In the genomic region with DNA sequence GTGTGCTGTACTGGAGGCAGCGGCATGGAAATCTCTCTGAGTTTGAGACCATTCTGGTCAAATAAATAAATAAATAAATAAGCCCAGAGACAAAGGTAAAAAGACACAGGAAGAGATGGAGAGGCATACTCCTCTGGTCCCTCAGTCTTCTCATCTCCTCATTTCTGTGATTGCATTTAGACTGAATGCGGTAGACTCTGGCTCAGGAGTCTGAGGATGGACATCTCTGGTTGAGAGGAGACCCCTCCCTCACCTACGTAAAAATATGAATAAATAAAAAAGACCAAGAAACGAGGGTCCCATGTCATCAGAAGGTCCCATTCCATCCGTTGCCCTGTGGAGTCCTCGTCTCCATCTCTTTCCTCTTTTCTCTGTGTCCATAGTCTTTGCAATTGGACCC, we compare ENCODE assay signal across 12 mouse cellular contexts. TPM values are rescaled to one million over a fixed set of nuclear protein-coding genes. Genes with fewer than 3 reads are reported as not detected.
A peak's percentile ranks its signal among the peaks of the same experiment; 100 is the strongest.
DNase-seq lines count a peak whose midpoint lies in the region; ATAC-seq lines count a peak whose summit lies in the region.
"Had no signal": no experiment of that assay in that cellular context is flagged by ENCODE, and none has a peak within 500 bp of the region (broad histone marks: within the 10 kb centered on the region; RNA-seq: fewer than 3 reads in every experiment).

No protein-coding gene starts in this region.

- H3K27ac ChIP-seq in heart, embryonic 13.5 days (replicated peaks) = no peak overlapping the region
- no peak overlapping the region for H3K27ac ChIP-seq in embryonic facial prominence, embryonic 10.5 days (replicated peaks)
- peak overlapping the region; percentile 87 for H3K27ac ChIP-seq in hindbrain, embryonic 15.5 days (replicated peaks)
- H3K27ac ChIP-seq in midbrain, embryonic 12.5 days (replicated peaks) = peak overlapping the region; percentile 68

- ATAC-seq in heart, embryonic 13.5 days (ENCODE audit: extremely low read depth, insufficient number of reproducible peaks, low FRiP score, low TSS enrichment) = no peak
- peak; percentile 67 for ATAC-seq in hindbrain, embryonic 15.5 days (ENCODE audit: low FRiP score, low read depth)
- ATAC-seq in midbrain, embryonic 12.5 days (ENCODE audit: low FRiP score, low read depth) = 0 out of 2 replicates have a peak, but pooled peaks have one; percentile 23
- no peak for ATAC-seq in megakaryocyte progenitor cell, adult 5-6 weeks (replicated peaks; ENCODE audit: poor library complexity)
- ATAC-seq: activated CD4-positive, CD25-positive, alpha-beta regulatory T cell, adult 4 months had no signal

- 27% methylated on average over 6 of the region's 6 CpGs for WGBS in heart, embryonic 13.5 days
- 29% methylated on average over 6 of the region's 6 CpGs for WGBS in embryonic facial prominence, embryonic 10.5 days
- 20% methylated on average over 6 of the region's 6 CpGs for WGBS in hindbrain, embryonic 15.5 days
- whole genome bisulfite sequencing in midbrain, embryonic 12.5 days = 30% methylated on average over 6 of the region's 6 CpGs

- no peaks in the 10 kb centered on the region for H3K9me3 ChIP-seq in heart, embryonic 13.5 days
- no peaks in the 10 kb centered on the region for H3K9me3 ChIP-seq in embryonic facial prominence, embryonic 10.5 days
- H3K9me3 ChIP-seq in hindbrain, embryonic 15.5 days = no peaks in the 10 kb centered on the region
- no peaks in the 10 kb centered on the region for H3K9me3 ChIP-seq in midbrain, embryonic 12.5 days

- no peak overlapping the region for H3K9ac ChIP-seq in heart, embryonic 13.5 days
- peak overlapping the region; percentile 53 for H3K9ac ChIP-seq in hindbrain, embryonic 15.5 days
- H3K9ac ChIP-seq in midbrain, embryonic 12.5 days (replicated peaks) = peak overlapping the region; percentile 70; the same call in 1 of the 2 replicates

- H3K36me3 ChIP-seq in heart, embryonic 13.5 days = no peaks in the 10 kb centered on the region
- H3K36me3 ChIP-seq in embryonic facial prominence, embryonic 10.5 days (replicated peaks) = no peaks in the 10 kb centered on the region
- no peaks in the 10 kb centered on the region for H3K36me3 ChIP-seq in hindbrain, embryonic 15.5 days
- no peaks in the 10 kb centered on the region for H3K36me3 ChIP-seq in midbrain, embryonic 12.5 days

- H3K4me3 ChIP-seq in heart, embryonic 13.5 days = peak overlapping the region; percentile 27; the same call in 1 of the 2 replicates
- H3K4me3 ChIP-seq in embryonic facial prominence, embryonic 10.5 days = peak overlapping the region; percentile 49
- H3K4me3 ChIP-seq in hindbrain, embryonic 15.5 days = peak overlapping the region; percentile 72
- peak overlapping the region; percentile 62 for H3K4me3 ChIP-seq in midbrain, embryonic 12.5 days

- DNase-seq in heart, postnatal 4 days = no peak
- no peak for DNase-seq in embryonic facial prominence, embryonic 10.5 days (ENCODE audit: low spot score)
- no peak for DNase-seq in ovary, postnatal 36 days (ENCODE audit: low spot score)
- no peak for DNase-seq in embryo, embryonic 10.5 days (ENCODE audit: low spot score)

- H3K27me3 ChIP-seq in heart, embryonic 13.5 days (replicated peaks) = peaks cover 62% of the 10 kb centered on the region
- peaks cover 16% of the 10 kb centered on the region for H3K27me3 ChIP-seq in embryonic facial prominence, embryonic 10.5 days (replicated peaks; ENCODE audit: low read depth, poor library complexity, severe bottlenecking)
- H3K27me3 ChIP-seq in hindbrain, embryonic 15.5 days = no peaks in the 10 kb centered on the region
- peaks cover 7% of the 10 kb centered on the region; the same call in 1 of the 2 replicates for H3K27me3 ChIP-seq in midbrain, embryonic 12.5 days

- peak overlapping the region; percentile 56 for H3K4me2 ChIP-seq in heart, embryonic 13.5 days
- H3K4me2 ChIP-seq in hindbrain, embryonic 15.5 days = peak overlapping the region; percentile 80
- peak overlapping the region; percentile 59 for H3K4me2 ChIP-seq in midbrain, embryonic 12.5 days (replicated peaks)

- H3K4me1 ChIP-seq in heart, embryonic 13.5 days = peaks cover 7% of the 10 kb centered on the region; the same call in 1 of the 2 replicates
- H3K4me1 ChIP-seq in embryonic facial prominence, embryonic 10.5 days = peaks cover 9% of the 10 kb centered on the region; the same call in 1 of the 2 replicates
- peaks cover 22% of the 10 kb centered on the region for H3K4me1 ChIP-seq in hindbrain, embryonic 15.5 days (replicated peaks)
- peaks cover 12% of the 10 kb centered on the region; the same call in 1 of the 2 replicates for H3K4me1 ChIP-seq in midbrain, embryonic 12.5 days

RNA-seq across cellular contexts. Expression of a gene that starts 0.3 kb away (rescaled TPM):
- 0.27 and 0.35 TPM in 2 replicates for polyA plus RNA-seq in heart, embryonic 13.5 days (2015; fragmentation: Nextera tagmentation; extraction: Ambion mirVana)
- total RNA-seq in heart, postnatal 4 days (2021) = not detected
- polyA plus RNA-seq in embryonic facial prominence, embryonic 10.5 days (2016; fragmentation: Nextera tagmentation; extraction: Ambion mirVana) = 4.5 and 5.4 TPM in 2 replicates
- polyA plus RNA-seq in hindbrain, embryonic 15.5 days (2015; fragmentation: Nextera tagmentation; extraction: Ambion mirVana) = 251 and 285 TPM in 2 replicates
- 89.4 and 93.1 TPM in 2 replicates for polyA plus RNA-seq in midbrain, embryonic 12.5 days (2016; fragmentation: Nextera tagmentation; extraction: Ambion mirVana)
- total RNA-seq in megakaryocyte progenitor cell, adult 5-6 weeks (2015) = not detected in 2 replicates
- total RNA-seq in megakaryocyte progenitor cell, adult 5-6 weeks (2017) = not detected in 2 replicates
- total RNA-seq: megakaryocyte, adult 5-6 weeks had no signal
- polyA plus RNA-seq: activated CD4-positive, CD25-positive, alpha-beta regulatory T cell, adult 4 months; C2C12; spleen, adult 2 months had no signal

RNA-seq across cellular contexts. Expression of a gene that starts 16.6 kb away (rescaled TPM):
- polyA plus RNA-seq in heart, embryonic 13.5 days (2015; fragmentation: Nextera tagmentation; extraction: Ambion mirVana) = 0.59 and 2.5 TPM in 2 replicates
- under 1 TPM in 1 of 2 experiments, not detected in 1; 0.10 TPM for total RNA-seq in heart, postnatal 4 days (2021)
- 1.7 and 2.2 TPM in 2 replicates for polyA plus RNA-seq in embryonic facial prominence, embryonic 10.5 days (2016; fragmentation: Nextera tagmentation; extraction: Ambion mirVana)
- polyA plus RNA-seq in hindbrain, embryonic 15.5 days (2015; fragmentation: Nextera tagmentation; extraction: Ambion mirVana) = 6.1 and 6.4 TPM in 2 replicates
- polyA plus RNA-seq in midbrain, embryonic 12.5 days (2016; fragmentation: Nextera tagmentation; extraction: Ambion mirVana) = 1.6 and 2.4 TPM in 2 replicates
- 14.1 and 20.7 TPM in 2 replicates for total RNA-seq in megakaryocyte progenitor cell, adult 5-6 weeks (2015)
- total RNA-seq in megakaryocyte progenitor cell, adult 5-6 weeks (2017) = 13.2 and 23.4 TPM in 2 replicates

RNA-seq across cellular contexts. Expression of a gene that starts 19.7 kb away (rescaled TPM):
- 299 and 300 TPM in 2 replicates for polyA plus RNA-seq in heart, embryonic 13.5 days (2015; fragmentation: Nextera tagmentation; extraction: Ambion mirVana)
- total RNA-seq in heart, postnatal 4 days (2021) = 100 to 1,000 TPM; 560 to 578 TPM
- polyA plus RNA-seq in embryonic facial prominence, embryonic 10.5 days (2016; fragmentation: Nextera tagmentation; extraction: Ambion mirVana) = 276 and 281 TPM in 2 replicates
- polyA plus RNA-seq in hindbrain, embryonic 15.5 days (2015; fragmentation: Nextera tagmentation; extraction: Ambion mirVana) = 516 and 544 TPM in 2 replicates
- 464 and 467 TPM in 2 replicates for polyA plus RNA-seq in midbrain, embryonic 12.5 days (2016; fragmentation: Nextera tagmentation; extraction: Ambion mirVana)
- total RNA-seq in megakaryocyte progenitor cell, adult 5-6 weeks (2015) = 193 and 223 TPM in 2 replicates
- 187 and 251 TPM in 2 replicates for total RNA-seq in megakaryocyte progenitor cell, adult 5-6 weeks (2017)

RNA-seq across cellular contexts. Expression of a gene that starts 20.0 kb away (rescaled TPM):
- polyA plus RNA-seq in heart, embryonic 13.5 days (2015; fragmentation: Nextera tagmentation; extraction: Ambion mirVana) = not detected in 2 replicates
- not detected for total RNA-seq in heart, postnatal 4 days (2021)
- polyA plus RNA-seq in embryonic facial prominence, embryonic 10.5 days (2016; fragmentation: Nextera tagmentation; extraction: Ambion mirVana) = 2.1 and 2.3 TPM in 2 replicates
- polyA plus RNA-seq in hindbrain, embryonic 15.5 days (2015; fragmentation: Nextera tagmentation; extraction: Ambion mirVana) = not detected in 2 replicates
- 0.34 TPM in 1 of 2 replicates, not detected in the other for polyA plus RNA-seq in midbrain, embryonic 12.5 days (2016; fragmentation: Nextera tagmentation; extraction: Ambion mirVana)
- total RNA-seq in megakaryocyte progenitor cell, adult 5-6 weeks (2015) = not detected in 2 replicates
- not detected in 2 replicates for total RNA-seq in megakaryocyte progenitor cell, adult 5-6 weeks (2017)
- total RNA-seq: megakaryocyte, adult 5-6 weeks had no signal
- polyA plus RNA-seq: activated CD4-positive, CD25-positive, alpha-beta regulatory T cell, adult 4 months; C2C12; spleen, adult 2 months had no signal

RNA-seq across cellular contexts. Expression of a gene that starts 34.7 kb away (rescaled TPM):
- 8.4 and 8.8 TPM in 2 replicates for polyA plus RNA-seq in heart, embryonic 13.5 days (2015; fragmentation: Nextera tagmentation; extraction: Ambion mirVana)
- 10 to 100 TPM; 30.5 to 32.4 TPM for total RNA-seq in heart, postnatal 4 days (2021)
- 15.2 and 15.3 TPM in 2 replicates for polyA plus RNA-seq in embryonic facial prominence, embryonic 10.5 days (2016; fragmentation: Nextera tagmentation; extraction: Ambion mirVana)
- polyA plus RNA-seq in hindbrain, embryonic 15.5 days (2015; fragmentation: Nextera tagmentation; extraction: Ambion mirVana) = 16.4 and 18.4 TPM in 2 replicates
- polyA plus RNA-seq in midbrain, embryonic 12.5 days (2016; fragmentation: Nextera tagmentation; extraction: Ambion mirVana) = 20.5 and 21.1 TPM in 2 replicates
- total RNA-seq in megakaryocyte progenitor cell, adult 5-6 weeks (2015) = 7.1 and 8.6 TPM in 2 replicates
- 4.7 and 7.2 TPM in 2 replicates for total RNA-seq in megakaryocyte progenitor cell, adult 5-6 weeks (2017)

Comparison
In these comparisons a context has a peak if more than half of its experiments do, and no peak if none do; other contexts are left out.
1. ATAC-seq: peak in hindbrain, embryonic 15.5 days (single experiment) and midbrain, embryonic 12.5 days (single experiment); none in heart, embryonic 13.5 days (single experiment) and megakaryocyte progenitor cell, adult 5-6 weeks (single experiment).
2. H3K27ac ChIP-seq: peak in hindbrain, embryonic 15.5 days (single experiment) and midbrain, embryonic 12.5 days (single experiment); none in heart, embryonic 13.5 days (single experiment) and embryonic facial prominence, embryonic 10.5 days (single experiment).
3. RNA of a gene that starts 0.3 kb away (polyA plus RNA-seq): 251 to 285 TPM in hindbrain, embryonic 15.5 days and 89.4 to 93.1 TPM in midbrain, embryonic 12.5 days; 4.5 to 5.4 TPM in embryonic facial prominence, embryonic 10.5 days and 0.27 to 0.35 TPM in heart, embryonic 13.5 days; every median in the first group is over 10 times any median in the second.
4. Peak in every context shown above with its lines, with median percentiles within 50 percentile points of each other: H3K4me2 ChIP-seq and H3K4me3 ChIP-seq.